Mouse (Mus musculus): ENCODE results near the gene Dync2h1.

GRCm38 (mm10) chr9:6994275-6994674 is 190.0 kb downstream of the Dync2h1 start:
- TF ChIP-seq CTCF (IDR thresholded peaks at IDR 0.05) (no peak), POLR2A (IDR thresholded peaks at IDR 0.05; ENCODE audit: insufficient read depth, low read depth, low read length) (no peak)

All from heart, adult 2 months (tissue).